Mouse (Mus musculus) forebrain, embryonic 16.5 days (tissue): ENCODE results near the gene Ddr1. TPM values are rescaled to one million over a fixed set of nuclear protein-coding genes. Genes with fewer than 3 reads are reported as not detected.

ENCODE experiments used
- ATAC-seq: fragments of 200-750 bp; cut with Nextera tagmentation; 2 replicates; pipeline ENCODE4 v1.8.0; 2017; ENCODE audit warnings: mild to moderate bottlenecking, moderate library complexity
- H3K27ac ChIP-seq: fragments of 300-500 bp; sonication (generic); 2 replicates; pipeline ENCODE4 v1.5.1; 2014; ENCODE audit warnings: low read length, control low read depth
- H3K27me3 ChIP-seq: fragments of 300-500 bp; sonication (generic); replicated peaks from 2 replicates; pipeline ENCODE4 v1.6.1; 2014; ENCODE audit warnings: low read length; ENCODE audit not compliant: control insufficient read depth, insufficient read depth
- H3K36me3 ChIP-seq: fragments of 300-500 bp; sonication (generic); 2 replicates; pipeline ENCODE4 v1.6.1; 2014; ENCODE audit not compliant: control insufficient read depth, insufficient read depth
- H3K4me1 ChIP-seq: fragments of 300-500 bp; sonication (generic); replicated peaks from 2 replicates; pipeline ENCODE4 v1.6.1; 2014; ENCODE audit warnings: low read length; ENCODE audit not compliant: control insufficient read depth, insufficient read depth
- H3K4me2 ChIP-seq: fragments of 300-500 bp; sonication (generic); 2 replicates; pipeline ENCODE4 v1.6.1; 2014; ENCODE audit warnings: mild to moderate bottlenecking, low read length, control low read depth
- H3K4me3 ChIP-seq: fragments of 300-500 bp; sonication (generic); replicated peaks from 2 replicates; pipeline ENCODE4 v1.5.1; 2014; ENCODE audit warnings: mild to moderate bottlenecking, low read length, control low read depth
- H3K9ac ChIP-seq: fragments of 300-500 bp; sonication (generic); replicated peaks from 2 replicates; pipeline ENCODE4 v1.6.1; 2014; ENCODE audit warnings: low read depth, low read length, control low read depth
- H3K9me3 ChIP-seq: fragments of 300-500 bp; sonication (generic); 2 replicates; pipeline ENCODE4 v1.6.1; 2016; ENCODE audit warnings: low read length; ENCODE audit not compliant: control insufficient read depth
- WGBS: fragments of 180-500 bp; shearing (Covaris S2); extraction: QIAGEN DNeasy Blood & Tissue Kit; methylation state at CpG from one replicate; pipeline ENCODE4 v1.1.7; 2014; 5-methylcytosine and 5-hydroxymethylcytosine counted together
- polyA plus RNA-seq: library from polyadenylated mRNA; unstranded; fragments of >200 nt; fragmentation: Nextera tagmentation; extraction: Ambion mirVana; gene quantifications from 2 replicates; pipeline ENCODE4 v1.2.1, GENCODE M21; 2015

Ddr1 gene
- polyA plus RNA-seq, 1 experiment from 2014 or later = 113 TPM

DNA sequence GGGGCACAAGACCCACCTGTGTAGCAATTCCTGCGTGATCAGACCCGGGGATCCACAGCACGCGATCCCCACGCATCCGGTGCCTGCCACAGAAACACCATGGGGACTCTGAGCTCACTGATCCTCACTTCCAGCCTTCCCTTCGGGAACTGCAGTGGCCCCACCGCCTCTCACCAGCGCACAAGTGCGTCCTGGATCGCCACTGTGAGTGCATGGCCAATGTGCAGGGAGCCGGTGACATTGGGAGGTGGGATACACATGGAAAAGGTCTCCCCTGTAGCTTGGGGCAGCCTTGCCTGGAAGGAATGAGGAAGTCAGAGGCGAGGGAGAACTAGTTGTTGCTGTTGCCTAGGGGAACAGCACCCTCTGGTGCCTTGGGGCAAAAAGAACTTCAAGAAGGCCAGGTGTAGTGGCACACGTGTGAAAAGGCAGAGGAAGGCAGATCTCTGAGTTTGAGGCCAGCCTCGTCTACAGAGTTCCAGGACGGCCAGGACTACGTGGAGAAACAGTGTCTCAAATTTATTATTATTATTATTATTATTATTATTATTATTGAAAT, 38.4 kb downstream of the Ddr1 start:
- no peak for ATAC-seq
- H3K36me3 ChIP-seq = no peaks in the 10 kb centered on the region

DNA sequence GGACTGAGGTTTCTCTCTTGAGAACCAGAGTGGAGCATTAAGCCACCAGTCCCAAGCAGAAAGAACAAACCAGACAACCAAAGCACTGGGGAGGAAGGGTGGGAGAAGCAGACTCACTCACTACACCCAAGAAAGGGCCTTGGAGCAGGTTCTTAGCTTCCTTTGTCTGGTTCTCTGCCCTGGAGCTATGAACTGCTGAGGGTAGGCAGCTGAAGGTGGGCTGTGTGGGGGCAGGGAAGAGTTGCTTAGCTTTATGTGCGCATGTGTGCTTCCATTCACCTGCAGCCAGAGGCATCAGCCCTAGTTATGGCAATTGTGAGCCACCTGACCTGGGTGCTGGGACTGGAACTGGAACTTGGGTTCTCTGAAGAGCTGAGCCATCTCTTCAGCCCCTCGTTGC, 51.3 kb downstream of the Ddr1 start:
- Histone ChIP-seq H3K36me3 (peaks cover 13% of the 10 kb centered on the region), H3K27me3 (no peaks in the 10 kb centered on the region), H3K4me2 (no peak overlapping the region), H3K27ac (no peak overlapping the region), H3K4me1 (no peaks in the 10 kb centered on the region), H3K9me3 (no peaks in the 10 kb centered on the region), H3K9ac (no peak overlapping the region), H3K4me3 (no peak overlapping the region)
- WGBS = 88% methylated on average over 2 of the region's 2 CpGs
- ATAC-seq = no peak

More for the DNA sequence above, 38.4 kb downstream of the Ddr1 start:
- Histone ChIP-seq H3K9me3 (no peaks in the 10 kb centered on the region), H3K27ac (no peak overlapping the region), H3K27me3 (no peaks in the 10 kb centered on the region), H3K4me2 (no peak overlapping the region), H3K4me1 (peaks cover 13% of the 10 kb centered on the region), H3K9ac (no peak overlapping the region), H3K4me3 (no peak overlapping the region)
- 82% methylated on average over 17 of the region's 17 CpGs for WGBS

DNA sequence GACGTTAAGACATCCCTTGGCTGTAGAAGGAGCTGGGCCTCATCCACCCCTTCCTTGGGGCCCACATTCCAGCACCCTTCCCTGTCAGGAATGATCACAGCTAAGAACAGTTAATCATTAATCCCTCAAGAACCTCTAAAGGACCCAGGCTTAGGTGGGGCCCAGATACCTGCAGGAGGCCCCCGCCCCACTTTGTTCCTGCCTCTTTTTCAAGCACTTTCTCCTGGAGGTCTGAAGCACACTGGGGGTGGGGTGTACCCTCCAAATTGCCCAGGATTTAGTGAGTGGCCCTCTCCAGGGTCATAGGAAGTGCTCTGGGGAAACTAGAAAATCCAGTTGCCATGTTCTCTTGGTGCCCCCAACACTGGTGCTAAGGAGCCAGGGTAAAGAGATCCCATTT, 55.0 kb downstream of the Ddr1 start:
- ATAC-seq = no peak
- H3K4me2 ChIP-seq = no peak overlapping the region
- no peak overlapping the region for H3K4me3 ChIP-seq
- H3K27me3 ChIP-seq = no peaks in the 10 kb centered on the region
- no peak overlapping the region for H3K9ac ChIP-seq
- no peaks in the 10 kb centered on the region for H3K36me3 ChIP-seq
- H3K9me3 ChIP-seq = no peaks in the 10 kb centered on the region
- H3K27ac ChIP-seq = no peak overlapping the region
- no peaks in the 10 kb centered on the region for H3K4me1 ChIP-seq
- 64% methylated on average over 2 of the region's 2 CpGs for WGBS

DNA sequence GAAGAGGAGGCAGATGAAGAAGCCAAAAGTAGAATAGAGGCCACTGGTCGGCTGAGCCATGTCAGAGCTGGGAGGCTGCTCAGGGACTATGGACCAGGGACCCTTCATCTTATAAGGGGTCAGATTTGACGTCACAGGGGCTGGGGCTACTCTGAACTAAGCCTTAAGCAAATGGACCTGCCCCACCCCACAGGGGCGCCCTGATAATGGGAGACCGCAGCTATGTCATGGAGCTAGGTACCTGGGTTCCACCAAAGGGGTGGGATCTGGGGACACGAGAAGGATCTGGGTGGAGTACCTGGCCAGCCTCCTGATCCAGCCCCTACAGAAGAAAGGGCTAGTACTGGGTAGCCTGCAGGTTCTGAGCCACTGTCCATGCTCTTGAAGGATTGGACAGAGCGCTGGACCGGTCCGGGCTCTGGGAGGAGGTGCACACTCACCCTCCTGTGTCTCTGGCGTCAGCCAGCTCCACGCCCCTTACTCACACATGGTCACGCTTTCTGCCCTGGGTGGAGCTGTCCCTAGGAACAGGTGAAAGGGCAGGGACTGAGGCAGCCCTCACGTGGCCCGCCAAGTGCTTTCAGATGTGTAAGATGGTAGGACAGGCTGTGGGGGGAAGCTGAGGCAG, 60.7 kb downstream of the Ddr1 start, which contains the start of gene Mucl3:
Mucl3 (minus strand) TSS at position 87 of the 628 bp plus-strand sequence.
- no peak within 1 kb of the TSS for H3K27ac ChIP-seq
- H3K9ac ChIP-seq = no peak within 1 kb of the TSS
- H3K4me2 ChIP-seq = no peak within 1 kb of the TSS
- H3K4me3 ChIP-seq = no peak within 1 kb of the TSS
- WGBS = 82% methylated on average over 13 of the region's 13 CpGs
- no peak for ATAC-seq
- H3K4me1 ChIP-seq = no peaks in the 10 kb centered on the region
- no peaks in the 10 kb centered on the region for H3K36me3 ChIP-seq
- H3K9me3 ChIP-seq = no peaks in the 10 kb centered on the region
- H3K27me3 ChIP-seq = no peaks in the 10 kb centered on the region

DNA sequence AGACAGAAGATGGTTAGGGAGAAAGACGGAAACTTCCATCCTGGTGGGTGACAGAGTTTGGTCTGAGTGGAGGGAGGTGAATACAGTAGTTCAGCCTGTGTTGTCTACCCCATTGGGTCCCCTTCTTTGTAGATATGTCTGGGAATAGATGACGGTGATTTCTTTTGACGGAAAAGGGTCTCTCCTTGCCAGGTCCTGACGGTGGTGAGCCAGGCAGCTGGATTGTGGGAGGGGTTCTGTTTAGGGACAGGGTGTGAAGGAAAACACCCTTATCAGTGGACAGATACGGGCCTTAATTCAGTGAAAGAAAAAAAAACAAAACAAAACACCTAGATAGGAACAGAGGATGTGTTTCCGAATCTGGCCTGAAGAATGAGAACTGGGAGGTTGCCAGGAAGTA, 65.1 kb downstream of the Ddr1 start:
- WGBS = 77% methylated on average over 6 of the region's 6 CpGs
- H3K4me2 ChIP-seq = no peak overlapping the region
- no peaks in the 10 kb centered on the region for H3K9me3 ChIP-seq

DNA sequence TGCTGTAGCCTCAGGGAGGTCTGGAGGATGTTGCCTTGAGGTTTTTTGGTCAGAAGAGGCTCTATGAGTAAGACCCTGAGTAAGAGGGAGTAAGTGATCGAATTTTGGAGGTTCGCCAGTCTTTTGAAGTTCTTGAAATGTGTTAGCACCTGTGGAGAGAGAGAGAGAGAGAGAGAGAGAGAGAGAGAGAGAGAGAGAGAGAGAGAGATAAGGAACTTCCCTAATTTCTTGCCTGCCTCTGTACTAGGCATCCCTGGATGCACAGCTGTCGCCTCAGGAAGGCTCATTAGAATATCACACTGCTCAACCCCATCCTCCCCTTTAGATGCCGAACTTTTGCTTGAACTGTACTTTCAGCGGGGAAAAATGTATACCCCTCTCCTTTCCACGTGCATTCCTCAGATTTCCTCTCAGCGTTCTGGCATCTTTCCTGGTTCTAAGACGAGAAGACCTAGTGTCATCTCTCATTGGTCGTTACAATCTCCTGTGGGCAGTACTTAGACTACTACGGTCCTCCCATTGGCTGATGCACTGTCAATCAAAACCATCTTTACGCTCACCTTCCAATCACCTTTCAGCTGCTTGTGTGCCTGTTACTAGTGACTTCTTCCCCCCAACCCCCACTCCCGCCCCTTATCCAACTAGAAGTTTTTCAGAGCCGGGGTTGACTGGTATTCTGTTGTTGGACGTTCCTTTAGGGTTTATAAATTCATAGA, 65.8 kb downstream of the Ddr1 start:
- Histone ChIP-seq H3K4me1 (no peaks in the 10 kb centered on the region), H3K9me3 (no peaks in the 10 kb centered on the region), H3K27me3 (0 out of 2 replicates have a peak, but pooled peaks cover 4% of the 10 kb centered on the region), H3K4me2 (0 out of 2 replicates have a peak overlapping the region, but pooled peaks have one; percentile 21), H3K4me3 (no peak overlapping the region), H3K9ac (no peak overlapping the region), H3K36me3 (no peaks in the 10 kb centered on the region), H3K27ac (no peak overlapping the region)
- 32% methylated on average over 14 of the region's 14 CpGs for WGBS
- peak; percentile 71 for ATAC-seq

More for the DNA sequence above, 65.1 kb downstream of the Ddr1 start:
- H3K27me3 ChIP-seq = 0 out of 2 replicates have a peak, but pooled peaks cover 4% of the 10 kb centered on the region
- ATAC-seq = no peak
- no peaks in the 10 kb centered on the region for H3K36me3 ChIP-seq
- H3K4me1 ChIP-seq = no peaks in the 10 kb centered on the region
- H3K4me3 ChIP-seq = no peak overlapping the region
- no peak overlapping the region for H3K27ac ChIP-seq
- H3K9ac ChIP-seq = no peak overlapping the region

DNA sequence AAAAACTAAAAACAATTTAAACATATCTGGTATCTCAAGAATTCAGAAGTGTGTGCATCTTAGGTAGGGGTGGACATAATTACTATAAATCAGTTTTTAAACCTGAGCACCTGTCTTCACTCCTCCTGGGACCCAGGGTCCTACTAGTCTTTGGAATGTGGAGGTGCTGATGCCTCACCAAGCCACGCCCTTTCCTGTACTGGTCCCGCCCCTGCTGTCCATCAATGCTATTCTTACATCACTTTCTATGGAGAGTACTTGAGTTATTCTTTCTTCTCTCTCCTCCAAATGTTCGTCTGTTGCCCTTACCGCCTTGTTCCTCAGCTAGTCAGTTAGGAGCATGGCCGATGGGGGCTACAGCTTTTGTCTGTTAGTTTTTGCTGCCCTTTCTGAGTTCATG, 68.1 kb downstream of the Ddr1 start:
- Histone ChIP-seq H3K9me3 (no peaks in the 10 kb centered on the region), H3K4me3 (no peak overlapping the region), H3K27me3 (0 out of 2 replicates have a peak, but pooled peaks cover 4% of the 10 kb centered on the region), H3K36me3 (no peaks in the 10 kb centered on the region), H3K27ac (no peak overlapping the region), H3K4me2 (no peak overlapping the region), H3K4me1 (no peaks in the 10 kb centered on the region), H3K9ac (no peak overlapping the region)
- ATAC-seq = 0 out of 2 replicates have a peak, but pooled peaks have one; percentile 25
- 29% methylated on average over 5 of the region's 5 CpGs for WGBS

DNA sequence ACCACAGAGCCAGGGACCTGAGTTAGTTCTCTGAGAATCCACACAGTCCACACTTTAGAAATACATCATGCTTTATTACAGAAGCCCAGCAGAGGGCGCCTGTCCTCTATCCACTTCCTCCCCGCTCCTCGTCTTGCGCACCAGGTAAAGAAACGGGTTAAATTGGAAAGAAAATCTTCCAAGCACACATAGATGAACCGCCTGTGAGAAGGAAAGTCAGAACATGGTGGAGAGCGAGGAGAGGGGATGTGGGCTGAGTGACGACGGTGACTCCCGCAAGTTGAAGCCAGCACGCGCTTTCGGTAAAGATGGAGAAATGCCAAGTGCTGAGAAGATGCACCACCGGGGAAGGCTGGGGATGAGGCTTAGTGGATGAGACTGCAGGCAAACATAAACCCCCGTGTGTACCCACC, 68.7 kb downstream of the Ddr1 start:
- 0 out of 2 replicates have a peak, but pooled peaks cover 4% of the 10 kb centered on the region for H3K27me3 ChIP-seq
- no peak overlapping the region; the same call in 1 of the 2 replicates for H3K27ac ChIP-seq
- H3K9ac ChIP-seq = peak overlapping the region; percentile 39
- H3K4me2 ChIP-seq = peak overlapping the region; percentile 84
- 0% methylated on average over 15 of the region's 15 CpGs for WGBS
- peak; percentile 84 for ATAC-seq
- peak overlapping the region; percentile 52 for H3K4me3 ChIP-seq
- no peaks in the 10 kb centered on the region for H3K9me3 ChIP-seq
- H3K4me1 ChIP-seq = no peaks in the 10 kb centered on the region
- no peaks in the 10 kb centered on the region for H3K36me3 ChIP-seq

DNA sequence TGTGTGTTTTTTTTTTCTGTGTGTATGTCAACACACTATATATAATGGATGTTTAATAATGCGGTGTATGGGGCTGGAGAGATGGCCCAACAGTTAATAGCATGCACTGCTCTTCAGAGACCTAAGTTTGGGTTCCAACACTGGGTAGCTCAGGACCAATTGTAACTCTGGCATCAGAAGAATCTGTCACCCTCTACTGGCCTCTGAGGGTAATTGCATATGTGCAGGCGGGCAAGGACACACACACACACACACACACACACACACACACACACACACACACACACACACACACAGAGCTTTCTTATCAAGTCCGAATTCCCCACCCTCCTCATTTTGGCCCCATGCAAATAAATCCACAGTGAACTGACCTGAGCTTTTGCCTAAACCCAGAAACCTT, 69.2 kb downstream of the Ddr1 start:
- H3K9ac ChIP-seq = no peak overlapping the region
- no peak overlapping the region for H3K27ac ChIP-seq
- no peaks in the 10 kb centered on the region for H3K9me3 ChIP-seq
- ATAC-seq = peak; percentile 24; the same call in 1 of the 2 replicates
- H3K4me2 ChIP-seq = no peak overlapping the region
- no peaks in the 10 kb centered on the region for H3K4me1 ChIP-seq
- H3K4me3 ChIP-seq = no peak overlapping the region
- 0 out of 2 replicates have a peak, but pooled peaks cover 4% of the 10 kb centered on the region for H3K27me3 ChIP-seq
- WGBS = 73% methylated on average over 3 of the region's 3 CpGs
- H3K36me3 ChIP-seq = no peaks in the 10 kb centered on the region
